Mouse (Mus musculus): ENCODE data around the gene Crls1. TPM values are rescaled to one million over a fixed set of nuclear protein-coding genes. Genes with fewer than 3 reads are reported as not detected.

The Crls1 gene
- total and polyA plus RNA-seq, 2 experiments from 2014 or later: 13.3 to 26.3 TPM

GRCm38 (mm10) chr2:132863325-132863724, 16.9 kb downstream of the Crls1 start:
- H3K4me3 ChIP-seq (ENCODE audit: low read depth, low read length): no peak overlapping the region
- no peak overlapping the region for H3K27ac ChIP-seq (ENCODE audit: low read depth)
- H3K36me3 ChIP-seq (replicated peaks; ENCODE audit: control insufficient read depth, insufficient read depth, low read length): peaks cover 32% of the 10 kb centered on the region
- peaks cover 4% of the 10 kb centered on the region; the same call in 1 of the 2 replicates for H3K4me1 ChIP-seq (ENCODE audit: control insufficient read depth, insufficient read depth)
- no peaks in the 10 kb centered on the region for H3K9me3 ChIP-seq (replicated peaks; ENCODE audit: control insufficient read depth, low read length)
- no peak overlapping the region for H3K9ac ChIP-seq (replicated peaks; ENCODE audit: low read depth, low read length)
- no peak for ATAC-seq (ENCODE audit: insufficient read depth, low read depth)
- WGBS: 96% methylated on average over 2 of the region's 2 CpGs
- no peak overlapping the region for H3K4me2 ChIP-seq (ENCODE audit: low read depth, low read length)
- no peaks in the 10 kb centered on the region for H3K27me3 ChIP-seq (ENCODE audit: control insufficient read depth, insufficient read depth, low read length)
- no peak for TF ChIP-seq EP300 (IDR thresholded peaks at IDR 0.05; ENCODE audit: low read depth)
- no peak for TF ChIP-seq CTCF (IDR thresholded peaks at IDR 0.05; ENCODE audit: low read depth)
- no peak for DNase-seq (ENCODE audit: low spot score)

- TF ChIP-seq EP300 (IDR thresholded peaks at IDR 0.05; ENCODE audit: low read depth): no peak
- TF ChIP-seq CTCF (IDR thresholded peaks at IDR 0.05; ENCODE audit: low read depth): no peak
Measured at GRCm38 (mm10) chr2:132867521-132867920, 21.1 kb downstream of the Crls1 start.

GRCm38 (mm10) chr2:132869682-132870081, 23.2 kb downstream of the Crls1 start:
- ATAC-seq (ENCODE audit: insufficient read depth, low read depth): no peak
- WGBS: 79% methylated on average over 5 of the region's 5 CpGs

More at GRCm38 (mm10) chr2:132867521-132867920, 21.1 kb downstream of the Crls1 start:
- H3K4me3 ChIP-seq (ENCODE audit: low read depth, low read length): no peak overlapping the region
- H3K27me3 ChIP-seq (ENCODE audit: control insufficient read depth, insufficient read depth, low read length): no peaks in the 10 kb centered on the region
- no peaks in the 10 kb centered on the region for H3K9me3 ChIP-seq (replicated peaks; ENCODE audit: control insufficient read depth, low read length)
- no peak for DNase-seq (ENCODE audit: low spot score)
- H3K4me2 ChIP-seq (ENCODE audit: low read depth, low read length): no peak overlapping the region
- H3K27ac ChIP-seq (ENCODE audit: low read depth): no peak overlapping the region
- H3K36me3 ChIP-seq (replicated peaks; ENCODE audit: control insufficient read depth, insufficient read depth, low read length): peaks cover 32% of the 10 kb centered on the region
- WGBS: 73% methylated on average over 5 of the region's 5 CpGs
- H3K9ac ChIP-seq (replicated peaks; ENCODE audit: low read depth, low read length): no peak overlapping the region
- ATAC-seq (ENCODE audit: insufficient read depth, low read depth): no peak
- no peaks in the 10 kb centered on the region for H3K4me1 ChIP-seq (ENCODE audit: control insufficient read depth, insufficient read depth)

GRCm38 (mm10) chr2:132870286-132870685, 23.8 kb downstream of the Crls1 start:
- Histone ChIP-seq H3K9ac (replicated peaks; ENCODE audit: low read depth, low read length) (no peak overlapping the region), H3K4me2 (ENCODE audit: low read depth, low read length) (no peak overlapping the region), H3K9me3 (replicated peaks; ENCODE audit: control insufficient read depth, low read length) (no peaks in the 10 kb centered on the region), H3K36me3 (replicated peaks; ENCODE audit: control insufficient read depth, insufficient read depth, low read length) (peaks cover 19% of the 10 kb centered on the region), H3K4me1 (ENCODE audit: control insufficient read depth, insufficient read depth) (no peaks in the 10 kb centered on the region), H3K27me3 (ENCODE audit: control insufficient read depth, insufficient read depth, low read length) (no peaks in the 10 kb centered on the region), H3K4me3 (ENCODE audit: low read depth, low read length) (no peak overlapping the region), H3K27ac (ENCODE audit: low read depth) (no peak overlapping the region)
- TF ChIP-seq CTCF (IDR thresholded peaks at IDR 0.05; ENCODE audit: low read depth) (no peak), EP300 (IDR thresholded peaks at IDR 0.05; ENCODE audit: low read depth) (no peak)
- ATAC-seq (ENCODE audit: insufficient read depth, low read depth) (no peak), DNase-seq (ENCODE audit: low spot score) (no peak)
- 79% methylated on average over 4 of the region's 4 CpGs for WGBS

More at GRCm38 (mm10) chr2:132869682-132870081, 23.2 kb downstream of the Crls1 start:
- H3K4me3 ChIP-seq (ENCODE audit: low read depth, low read length): no peak overlapping the region
- TF ChIP-seq EP300 (IDR thresholded peaks at IDR 0.05; ENCODE audit: low read depth) (no peak), CTCF (IDR thresholded peaks at IDR 0.05; ENCODE audit: low read depth) (no peak)
- H3K9me3 ChIP-seq (replicated peaks; ENCODE audit: control insufficient read depth, low read length): no peaks in the 10 kb centered on the region
- H3K4me2 ChIP-seq (ENCODE audit: low read depth, low read length): no peak overlapping the region
- H3K27me3 ChIP-seq (ENCODE audit: control insufficient read depth, insufficient read depth, low read length): no peaks in the 10 kb centered on the region
- DNase-seq (ENCODE audit: low spot score): no peak
- no peaks in the 10 kb centered on the region for H3K4me1 ChIP-seq (ENCODE audit: control insufficient read depth, insufficient read depth)
- no peak overlapping the region for H3K27ac ChIP-seq (ENCODE audit: low read depth)
- H3K36me3 ChIP-seq (replicated peaks; ENCODE audit: control insufficient read depth, insufficient read depth, low read length): peaks cover 22% of the 10 kb centered on the region
- H3K9ac ChIP-seq (replicated peaks; ENCODE audit: low read depth, low read length): no peak overlapping the region

GRCm38 (mm10) chr2:132871663-132872062, 25.2 kb downstream of the Crls1 start:
- no peak for ATAC-seq (ENCODE audit: insufficient read depth, low read depth)
- 67% methylated on average over 3 of the region's 3 CpGs for WGBS

More at GRCm38 (mm10) chr2:132871663-132872062, 25.2 kb downstream of the Crls1 start:
- no peak overlapping the region for H3K9ac ChIP-seq (replicated peaks; ENCODE audit: low read depth, low read length)
- no peak overlapping the region for H3K27ac ChIP-seq (ENCODE audit: low read depth)
- no peak for DNase-seq (ENCODE audit: low spot score)
- H3K9me3 ChIP-seq (replicated peaks; ENCODE audit: control insufficient read depth, low read length): no peaks in the 10 kb centered on the region
- no peak overlapping the region for H3K4me2 ChIP-seq (ENCODE audit: low read depth, low read length)
- TF ChIP-seq EP300 (IDR thresholded peaks at IDR 0.05; ENCODE audit: low read depth) (no peak), CTCF (IDR thresholded peaks at IDR 0.05; ENCODE audit: low read depth) (no peak)
- 0 out of 2 replicates have a peak, but pooled peaks cover 4% of the 10 kb centered on the region for H3K27me3 ChIP-seq (ENCODE audit: control insufficient read depth, insufficient read depth, low read length)
- peaks cover 10% of the 10 kb centered on the region for H3K36me3 ChIP-seq (replicated peaks; ENCODE audit: control insufficient read depth, insufficient read depth, low read length)
- no peak overlapping the region for H3K4me3 ChIP-seq (ENCODE audit: low read depth, low read length)
- no peaks in the 10 kb centered on the region for H3K4me1 ChIP-seq (ENCODE audit: control insufficient read depth, insufficient read depth)

All from heart, postnatal 0 days (tissue).